Mouse (Mus musculus): Measurements from ENCODE around the gene Tsga10ip.

Gene Tsga10ip

GRCm38 (mm10) chr19:5402293-5402692, at the start of gene Tsga10ip:
TSS of gene Tsga10ip (minus strand) at chr19:5402526.
- no peak for DNase-seq (ENCODE audit: low read depth)

GRCm38 (mm10) chr19:5451766-5452165, 49.4 kb upstream of the Tsga10ip start:
- DNase-seq (ENCODE audit: low read depth), result no peak

GRCm38 (mm10) chr19:5449673-5450072, 47.3 kb upstream of the Tsga10ip start:
- DNase-seq (ENCODE audit: low read depth), result peak; percentile 61

- DNase-seq (ENCODE audit: low read depth), result peak; percentile 71
Observed at GRCm38 (mm10) chr19:5448354-5449150, 46.2 kb upstream of the Tsga10ip start.

GRCm38 (mm10) chr19:5447515-5448353, 45.4 kb upstream of the Tsga10ip start, which contains the start of gene Fosl1:
TSS of gene Fosl1 (plus strand) at chr19:5447547.
- DNase-seq (ENCODE audit: low read depth), result peak; percentile 89

- DNase-seq (ENCODE audit: low read depth), result no peak
Observed at GRCm38 (mm10) chr19:5445747-5446146, 43.4 kb upstream of the Tsga10ip start.

GRCm38 (mm10) chr19:5444954-5445353, 42.6 kb upstream of the Tsga10ip start:
- DNase-seq (ENCODE audit: low read depth), result peak; percentile 92

- peak; percentile 88 for DNase-seq (ENCODE audit: low read depth)
Observed at GRCm38 (mm10) chr19:5444371-5444908, 42.1 kb upstream of the Tsga10ip start.

- DNase-seq (ENCODE audit: low read depth), result peak; percentile 61
Observed at GRCm38 (mm10) chr19:5433951-5434350, 31.6 kb upstream of the Tsga10ip start.

- peak; percentile 94 for DNase-seq (ENCODE audit: low read depth)
Observed at GRCm38 (mm10) chr19:5432992-5433852, 30.9 kb upstream of the Tsga10ip start.

- peak; percentile 93 for DNase-seq (ENCODE audit: low read depth)
Observed at GRCm38 (mm10) chr19:5431911-5432464, 29.7 kb upstream of the Tsga10ip start.

- peak; percentile 37 for DNase-seq (ENCODE audit: low read depth)
Observed at GRCm38 (mm10) chr19:5430408-5430807, 28.1 kb upstream of the Tsga10ip start.

- peak; percentile 98 for DNase-seq (ENCODE audit: low read depth)
Observed at GRCm38 (mm10) chr19:5429806-5430205, 27.5 kb upstream of the Tsga10ip start.

GRCm38 (mm10) chr19:5429219-5429618, 26.9 kb upstream of the Tsga10ip start:
- no peak for DNase-seq (ENCODE audit: low read depth)

GRCm38 (mm10) chr19:5428083-5428482, 25.8 kb upstream of the Tsga10ip start:
- DNase-seq (ENCODE audit: low read depth), result peak; percentile 83

GRCm38 (mm10) chr19:5426640-5427290, 24.4 kb upstream of the Tsga10ip start:
- no peak for DNase-seq (ENCODE audit: low read depth)

- DNase-seq (ENCODE audit: low read depth), result no peak
Observed at GRCm38 (mm10) chr19:5425906-5426565, 23.7 kb upstream of the Tsga10ip start.

- peak; percentile 100 for DNase-seq (ENCODE audit: low read depth)
Observed at GRCm38 (mm10) chr19:5424782-5425741, 22.7 kb upstream of the Tsga10ip start, which contains the start of the genes Drap1 and AI837181. TSS of gene Drap1 (minus strand) at chr19:5424979. TSS of gene AI837181 (plus strand) at chr19:5425144.
